Mouse (Mus musculus) CH12.LX (cell line): Measurements from ENCODE around the gene Foxk1. TPM values are rescaled to one million over a fixed set of nuclear protein-coding genes. Genes with fewer than 3 reads are reported as not detected.

ENCODE experiments used
- DNase-seq: peaks from one replicate; pipeline ENCODE4 v3.0.0-alpha.2; 2013; ENCODE audit errors: extremely low read depth
- H3K27ac ChIP-seq: 2 replicates; pipeline ENCODE4 v1.5.1; 2012; ENCODE audit warnings: low read depth, mild to moderate bottlenecking, control low read depth, moderate library complexity; ENCODE audit not compliant: insufficient read depth
- H3K27me3 ChIP-seq: replicated peaks from 2 replicates; pipeline ENCODE3; 2012; ENCODE audit warnings: inconsistent platforms
- H3K36me3 ChIP-seq, 2 experiments: replicated peaks in 1 of 2; 2 replicates each; pipeline versions ENCODE3 to v1.6.1; 2012; ENCODE audit warnings: inconsistent platforms in 1 of 2, low read length in 1 of 2, mild to moderate bottlenecking in 1 of 2, mixed read lengths in 1 of 2, moderate library complexity in 1 of 2; ENCODE audit not compliant: control insufficient read depth in 1 of 2, insufficient read depth in 1 of 2
- H3K4me1 ChIP-seq, 2 experiments: 2 replicates each; pipeline ENCODE4 v1.6.1; 2012; ENCODE audit warnings: inconsistent platforms in 1 of 2, moderate library complexity in 1 of 2; ENCODE audit not compliant: insufficient read depth in 2 of 2, control insufficient read depth in 1 of 2
- H3K4me2 ChIP-seq: 2 replicates; pipeline ENCODE4 v1.6.1; 2012; ENCODE audit warnings: low read depth, mild to moderate bottlenecking, control low read depth; ENCODE audit not compliant: poor library complexity, insufficient read depth, severe bottlenecking
- H3K4me3 ChIP-seq, 3 experiments: fragments of 150-350 bp in 1 of 3; sonication (generic) in 1 of 3; replicated peaks in 1 of 3; 2 replicates each; pipeline versions ENCODE3 to v1.5.1; 2011 to 2012; ENCODE audit warnings: low read depth in 2 of 3, low read length in 2 of 3, mild to moderate bottlenecking in 2 of 3, moderate library complexity in 2 of 3, control low read depth in 1 of 3, improper control_type of control experiment in 1 of 3, inconsistent platforms in 1 of 3, mixed read lengths in 1 of 3; ENCODE audit not compliant: poor library complexity in 1 of 3
- H3K79me2 ChIP-seq: replicated peaks from 2 replicates; pipeline ENCODE4 v1.6.1; 2012; ENCODE audit warnings: mild to moderate bottlenecking, moderate library complexity; ENCODE audit not compliant: control insufficient read depth, poor library complexity, insufficient read depth, severe bottlenecking; ENCODE audit errors: extremely low read depth
- H3K9ac ChIP-seq: 2 replicates; pipeline ENCODE4 v1.6.1; 2012; ENCODE audit warnings: low read depth, mild to moderate bottlenecking, control low read depth, moderate library complexity; ENCODE audit not compliant: insufficient read depth
- H3K9me3 ChIP-seq: replicated peaks from 2 replicates; pipeline ENCODE3; 2012; ENCODE audit warnings: low read length, inconsistent platforms, mixed read lengths
- BHLHE40 ChIP-seq: IDR thresholded peaks from 2 replicates; pipeline ENCODE4 v1.6.1; 2011; ENCODE audit warnings: mild to moderate bottlenecking, low read depth, low read length, improper control_type of control experiment
- E2F4 ChIP-seq: IDR thresholded peaks from 2 replicates; pipeline ENCODE4 v1.6.1; 2011; ENCODE audit warnings: low read depth, low read length, improper control_type of control experiment; ENCODE audit not compliant: insufficient replicate concordance
- ELF1 ChIP-seq: IDR thresholded peaks from 2 replicates; pipeline ENCODE4 v1.6.1; 2014; ENCODE audit warnings: low read depth, mild to moderate bottlenecking, inconsistent platforms, low read length, improper control_type of control experiment
- EP300 ChIP-seq: IDR thresholded peaks from 2 replicates; pipeline ENCODE4 v1.6.1; 2011; ENCODE audit warnings: low read length, improper control_type of control experiment
- HCFC1 ChIP-seq: IDR thresholded peaks from 2 replicates; pipeline ENCODE4 v1.6.1; 2012; ENCODE audit warnings: low read depth, mild to moderate bottlenecking, inconsistent platforms, low read length, improper control_type of control experiment
- JUN ChIP-seq: IDR thresholded peaks from 2 replicates; pipeline ENCODE4 v1.6.1; 2011; ENCODE audit warnings: low read depth, mild to moderate bottlenecking, low read length, improper control_type of control experiment, moderate library complexity; ENCODE audit not compliant: insufficient read depth
- KAT2A ChIP-seq: IDR thresholded peaks from 2 replicates; pipeline ENCODE4 v1.6.1; 2012; ENCODE audit warnings: low read length, improper control_type of control experiment, inconsistent platforms; ENCODE audit not compliant: insufficient replicate concordance
- MEF2A ChIP-seq: IDR thresholded peaks from 2 replicates; pipeline ENCODE4 v1.6.1; 2014; ENCODE audit warnings: low read depth, mild to moderate bottlenecking, inconsistent platforms, low read length, improper control_type of control experiment, borderline replicate concordance
- MYC ChIP-seq: IDR thresholded peaks from 2 replicates; pipeline ENCODE4 v1.6.1; 2011; ENCODE audit warnings: low read depth, mild to moderate bottlenecking, improper control_type of control experiment, low read length
- NELFE ChIP-seq: IDR thresholded peaks from 2 replicates; pipeline ENCODE4 v1.6.1; 2011; ENCODE audit warnings: low read depth, low read length, improper control_type of control experiment
- NRF1 ChIP-seq: IDR thresholded peaks from 2 replicates; pipeline ENCODE4 v1.6.1; 2014; ENCODE audit warnings: low read depth, mild to moderate bottlenecking, inconsistent platforms, low read length, improper control_type of control experiment, moderate library complexity
- PAX5 ChIP-seq: IDR thresholded peaks from 2 replicates; pipeline ENCODE4 v1.6.1; 2012; ENCODE audit warnings: low read length, inconsistent platforms, mixed read lengths
- POLR2AphosphoS2 ChIP-seq: IDR thresholded peaks from 2 replicates; pipeline ENCODE4 v1.6.1; 2011; ENCODE audit warnings: low read depth, low read length, improper control_type of control experiment
- RAD21 ChIP-seq: IDR thresholded peaks from 2 replicates; pipeline ENCODE4 v1.6.1; 2011; ENCODE audit warnings: low read depth, mild to moderate bottlenecking, low read length, improper control_type of control experiment, moderate library complexity
- SMC3 ChIP-seq: IDR thresholded peaks from 2 replicates; pipeline ENCODE4 v1.6.1; 2011; ENCODE audit warnings: low read depth, low read length, improper control_type of control experiment
- TCF12 ChIP-seq: IDR thresholded peaks from 2 replicates; pipeline ENCODE4 v1.6.1; 2014; ENCODE audit warnings: low read depth, mild to moderate bottlenecking, inconsistent platforms, low read length, improper control_type of control experiment
- USF1 ChIP-seq: IDR thresholded peaks from 2 replicates; pipeline ENCODE4 v1.6.1; 2014; ENCODE audit warnings: low read depth, mild to moderate bottlenecking, inconsistent platforms, low read length, improper control_type of control experiment
- dilution Hi-C: fragments of 300-500 bp; cut with MboI; formaldehyde crosslinking; loops from 2 replicates; pipeline ENCODE4 v1.14.3; 2020; ENCODE audit warnings: low sequenced_read_pairs; ENCODE audit not compliant: extremely low pct_unique_long_range_greater_than_20kb, extremely low pct_ligation_motif_present
- in situ Hi-C: fragments of 300-500 bp; cut with MboI; formaldehyde crosslinking; loops from 3 replicates; pipeline ENCODE4 v1.14.3; 2019; ENCODE audit warnings: low sequenced_read_pairs, low pct_ligation_motif_present, low pct_unique_long_range_greater_than_20kb, mixed read lengths
- polyA plus RNA-seq: library from polyadenylated mRNA; unstranded; fragments of >175 nt; gene quantifications from 2 replicates; pipeline ENCODE4 v1.2.1, GENCODE M21; 2012; ENCODE audit warnings: low read depth; ENCODE audit not compliant: insufficient read length
- total RNA-seq, 2 experiments: library from RNA; depleted of rRNA; stranded (reverse); fragments of 300-350 nt in 1 of 2; fragments of >200 nt in 1 of 2; gene quantifications; 2 replicates each; pipeline ENCODE4 v1.2.3; 2012 to 2014

The Foxk1 gene
- total and polyA plus RNA-seq, 3 experiments = 5.3 to 23.4 (median 11.3) TPM

DNA sequence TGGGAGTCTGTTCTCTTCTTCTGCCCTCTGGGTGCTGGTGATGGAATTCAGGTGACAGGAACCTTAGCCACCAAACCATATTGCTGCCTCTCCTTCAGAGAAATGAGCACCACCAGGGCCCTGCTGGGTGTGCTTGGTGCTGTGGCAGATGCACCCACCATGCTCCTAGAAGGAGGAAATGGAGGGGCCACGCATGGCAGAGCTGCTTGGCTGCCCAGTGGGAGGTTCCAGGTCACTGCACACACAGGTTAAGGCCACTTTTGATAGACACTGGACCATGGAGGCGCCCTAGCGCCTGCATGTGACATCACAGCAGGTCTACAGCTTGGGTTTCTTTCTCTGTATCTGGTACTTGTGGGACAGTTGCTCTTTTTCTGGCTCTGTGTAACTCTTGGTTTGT, 15.8 kb downstream of the Foxk1 start:
- dilution Hi-C loops = no loop called here
- peaks cover 0 to 65% of the 10 kb centered on the region in 2 experiments for H3K36me3 ChIP-seq
- in situ Hi-C loops = no loop called here

DNA sequence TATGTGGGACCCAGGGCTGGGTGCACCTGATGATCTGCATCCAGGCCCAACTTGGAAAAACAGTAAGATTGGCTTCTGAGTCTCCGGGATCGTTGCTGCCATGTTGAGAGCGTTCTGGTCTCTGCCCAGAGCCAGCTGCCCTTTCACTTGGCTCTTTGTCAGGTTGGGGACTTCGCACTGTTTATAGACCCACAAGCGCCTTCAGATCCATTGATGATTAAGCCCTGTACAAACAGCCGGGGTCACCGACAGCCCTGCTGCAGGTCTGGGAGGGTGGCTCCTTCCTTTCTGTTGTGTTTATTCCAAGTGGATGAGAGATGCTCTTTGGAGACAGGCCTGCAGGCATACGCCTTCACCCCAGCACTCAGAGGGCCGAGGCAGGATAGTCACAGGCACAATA, 16.6 kb downstream of the Foxk1 start:
- Histone ChIP-seq H3K27me3 (no peaks in the 10 kb centered on the region), H3K9me3 (no peaks in the 10 kb centered on the region), H3K27ac (no peak overlapping the region; the same call in 1 of the 2 replicates), H3K79me2 (peaks cover 40% of the 10 kb centered on the region), H3K4me1 (peaks cover 21 to 93% of the 10 kb centered on the region in 2 experiments), H3K36me3 (peaks cover 0 to 65% of the 10 kb centered on the region in 2 experiments), H3K4me2 (no peak overlapping the region), H3K9ac (no peak overlapping the region), H3K4me3 (no peak overlapping the region)
- dilution Hi-C loops (no loop called here), in situ Hi-C loops (no loop called here)
- TF ChIP-seq USF1 (no peak), JUN (no peak), E2F4 (no peak), ELF1 (no peak), MYC (no peak), TCF12 (no peak), KAT2A (no peak), EP300 (no peak), PAX5 (no peak), HCFC1 (no peak), POLR2AphosphoS2 (no peak)
- no peak for DNase-seq

More for the DNA sequence above, 15.8 kb downstream of the Foxk1 start:
- Histone ChIP-seq H3K9me3 (no peaks in the 10 kb centered on the region), H3K4me2 (peak overlapping the region; percentile 47), H3K9ac (peak overlapping the region; percentile 42; the same call in 1 of the 2 replicates), H3K27me3 (no peaks in the 10 kb centered on the region), H3K79me2 (peaks cover 40% of the 10 kb centered on the region), H3K27ac (peak overlapping the region; percentile 85), H3K4me3 (peak overlapping the region in 1 of 3 experiments; percentile 17), H3K4me1 (peaks cover 21 to 93% of the 10 kb centered on the region in 2 experiments)
- DNase-seq = peak; percentile 34
- TF ChIP-seq BHLHE40 = 0 out of 2 replicates have a peak, but pooled peaks have one; percentile 6
- no peak for TF ChIP-seq MEF2A
- no peak for TF ChIP-seq NELFE
- TF ChIP-seq SMC3 = no peak
- TF ChIP-seq NRF1 = no peak
- no peak for TF ChIP-seq RAD21
